Mouse (Mus musculus) cerebral cortex, adult 2 months (tissue): ENCODE measurements around the gene Mcat.

Experiments
- WGBS: fragments of 180-500 bp; shearing (Covaris S2); methylation state at CpG from one replicate; pipeline ENCODE4 v1.1.7; 2018; 5-methylcytosine and 5-hydroxymethylcytosine counted together

The Mcat gene

GRCm38 (mm10) chr15:83575543-83575942 is 12.0 kb upstream of the Mcat start:
- WGBS, result 97% methylated on average over 8 of the region's 8 CpGs

GRCm38 (mm10) chr15:83574731-83575351 is 11.3 kb upstream of the Mcat start:
- WGBS, result 77% methylated on average over 6 of the region's 6 CpGs

- 95% methylated on average over 12 of the region's 12 CpGs for WGBS
Measured at GRCm38 (mm10) chr15:83573606-83574005, 10.0 kb upstream of the Mcat start.

GRCm38 (mm10) chr15:83572132-83572531 is 8.5 kb upstream of the Mcat start:
- WGBS, result 95% methylated on average over 4 of the region's 4 CpGs

GRCm38 (mm10) chr15:83571636-83572035 is 8.0 kb upstream of the Mcat start:
- 80% methylated on average over 5 of the region's 5 CpGs for WGBS

GRCm38 (mm10) chr15:83570641-83571040 is 7.1 kb upstream of the Mcat start:
- WGBS, result 70% methylated on average over 2 of the region's 2 CpGs

GRCm38 (mm10) chr15:83569682-83570081 is 6.1 kb upstream of the Mcat start:
- WGBS, result 67% methylated on average over 11 of the region's 11 CpGs

GRCm38 (mm10) chr15:83568544-83568943 is 5.0 kb upstream of the Mcat start:
- 98% methylated on average over 5 of the region's 5 CpGs for WGBS

- WGBS, result 91% methylated on average over 3 of the region's 3 CpGs
Measured at GRCm38 (mm10) chr15:83567728-83568127, 4.1 kb upstream of the Mcat start.

- WGBS, result 81% methylated on average over 5 of the region's 5 CpGs
Measured at GRCm38 (mm10) chr15:83566006-83566405, 2.4 kb upstream of the Mcat start.

GRCm38 (mm10) chr15:83565434-83565833 is 1.8 kb upstream of the Mcat start:
- 71% methylated on average over 3 of the region's 3 CpGs for WGBS

- 5% methylated on average over 27 of the region's 27 CpGs for WGBS
Measured at GRCm38 (mm10) chr15:83563857-83564651, 467 bp upstream of the Mcat start.

- 53% methylated on average over 15 of the region's 15 CpGs for WGBS
Measured at GRCm38 (mm10) chr15:83562626-83563270, 839 bp downstream of the Mcat start.

GRCm38 (mm10) chr15:83560941-83561477 is 2.6 kb downstream of the Mcat start:
- WGBS, result 61% methylated on average over 5 of the region's 5 CpGs

GRCm38 (mm10) chr15:83555161-83555974 is 8.2 kb downstream of the Mcat start:
- under 1% methylated on average over 73 of the region's 74 CpGs for WGBS

- 84% methylated on average over 2 of the region's 2 CpGs for WGBS
Measured at GRCm38 (mm10) chr15:83550137-83550536, 13.4 kb downstream of the Mcat start.

- WGBS, result 93% methylated on average over 8 of the region's 8 CpGs
Measured at GRCm38 (mm10) chr15:83547144-83547543, 16.4 kb downstream of the Mcat start.

GRCm38 (mm10) chr15:83546029-83546428 is 17.6 kb downstream of the Mcat start:
- 93% methylated on average over 7 of the region's 7 CpGs for WGBS

- 89% methylated on average over 9 of the region's 9 CpGs for WGBS
Measured at GRCm38 (mm10) chr15:83541647-83542287, 21.8 kb downstream of the Mcat start.

- 66% methylated on average over 4 of the region's 4 CpGs for WGBS
Measured at GRCm38 (mm10) chr15:83539905-83540304, 23.7 kb downstream of the Mcat start.

GRCm38 (mm10) chr15:83538855-83539254 is 24.7 kb downstream of the Mcat start:
- WGBS, result 97% methylated on average over 2 of the region's 2 CpGs
